Mouse (Mus musculus) testis, adult 2 months (tissue): ENCODE results near the gene Itgbl1. TPM values are rescaled to one million over a fixed set of nuclear protein-coding genes. Genes with fewer than 3 reads are reported as not detected.
A peak's percentile ranks its signal among the peaks of the same experiment; 100 is the strongest.

Source experiments
- H3K27ac ChIP-seq: fragments of 200-500 bp; 2 replicates; pipeline ENCODE4 v1.5.1; 2012; ENCODE audit warnings: low read depth, low read length; ENCODE audit not compliant: control insufficient read depth, insufficient read depth
- H3K27me3 ChIP-seq: fragments of 200-500 bp; 2 replicates; pipeline ENCODE4 v1.6.1; 2012; ENCODE audit warnings: mild to moderate bottlenecking, low read length, moderate library complexity; ENCODE audit not compliant: control insufficient read depth, insufficient read depth
- H3K36me3 ChIP-seq: fragments of 200-500 bp; 2 replicates; pipeline ENCODE4 v1.6.1; 2012; ENCODE audit warnings: mild to moderate bottlenecking, low read length; ENCODE audit not compliant: control insufficient read depth, insufficient read depth
- H3K4me1 ChIP-seq: fragments of 200-500 bp; 2 replicates; pipeline ENCODE4 v1.6.1; 2012; ENCODE audit warnings: low read length; ENCODE audit not compliant: control insufficient read depth, insufficient read depth
- H3K4me3 ChIP-seq: fragments of 200-500 bp; 2 replicates; pipeline ENCODE4 v1.5.1; 2012; ENCODE audit warnings: low read depth, mild to moderate bottlenecking, low read length, moderate library complexity, mixed read lengths; ENCODE audit not compliant: control insufficient read depth
- CTCF ChIP-seq: fragments of 200-500 bp; IDR thresholded peaks from 2 replicates; pipeline ENCODE4 v1.5.1; 2012; ENCODE audit warnings: low read depth, mild to moderate bottlenecking, inconsistent platforms, low read length, moderate library complexity; ENCODE audit not compliant: control insufficient read depth, insufficient read depth, insufficient replicate concordance
- POLR2A ChIP-seq: fragments of 200-500 bp; IDR thresholded peaks from 2 replicates; pipeline ENCODE4 v1.6.1; 2012; ENCODE audit warnings: low read depth, mild to moderate bottlenecking, inconsistent platforms, low read length, moderate library complexity; ENCODE audit not compliant: control insufficient read depth
- polyA plus RNA-seq: library from polyadenylated mRNA; depleted of rRNA; stranded (reverse); fragments of >200 nt; gene quantifications from 2 replicates; pipeline ENCODE4 v1.2.3, GENCODE M21; 2012; rRNA removed

Gene Itgbl1
- polyA plus RNA-seq, 1 experiment, result 4.2 TPM

DNA sequence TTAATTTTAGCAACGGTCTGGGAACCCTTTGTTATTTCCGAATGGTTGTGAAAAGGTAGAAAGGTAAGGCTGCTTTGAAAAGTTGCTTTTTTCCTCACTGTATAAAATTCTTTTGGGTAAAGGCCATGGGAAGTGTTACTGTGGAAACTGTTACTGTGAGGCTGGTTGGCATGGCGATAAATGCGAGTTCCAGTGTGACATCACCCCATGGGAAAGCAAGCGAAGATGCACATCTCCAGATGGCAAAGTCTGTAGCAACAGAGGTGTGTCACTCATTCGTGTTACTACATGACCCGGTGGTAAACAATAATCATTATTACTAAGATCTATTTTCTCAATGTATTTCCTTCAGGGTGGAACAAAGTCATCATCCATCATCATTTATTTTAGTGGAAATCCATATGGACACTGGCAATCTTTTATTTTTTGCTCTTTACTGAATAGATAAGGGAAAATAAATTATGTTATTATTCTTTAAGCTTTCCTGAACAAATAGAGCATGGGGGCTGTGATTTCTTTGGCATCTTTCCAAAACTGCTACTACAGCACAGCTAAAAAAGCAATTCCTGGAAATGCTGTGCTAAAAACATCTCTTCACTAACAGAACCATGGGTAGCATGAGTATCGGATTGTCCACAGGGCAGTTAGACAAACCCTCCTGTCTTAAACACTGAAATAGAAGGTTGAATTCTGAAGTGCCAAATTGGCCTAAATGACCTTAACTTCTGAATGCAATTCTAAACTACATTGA is 184.1 kb downstream of the Itgbl1 start:
- Histone ChIP-seq H3K4me3 (peak overlapping the region; percentile 49; the same call in 1 of the 2 replicates), H3K4me1 (no peaks in the 10 kb centered on the region), H3K27me3 (no peaks in the 10 kb centered on the region), H3K27ac (no peak overlapping the region), H3K36me3 (no peaks in the 10 kb centered on the region)
- no peak for TF ChIP-seq CTCF
- TF ChIP-seq POLR2A, result no peak

DNA sequence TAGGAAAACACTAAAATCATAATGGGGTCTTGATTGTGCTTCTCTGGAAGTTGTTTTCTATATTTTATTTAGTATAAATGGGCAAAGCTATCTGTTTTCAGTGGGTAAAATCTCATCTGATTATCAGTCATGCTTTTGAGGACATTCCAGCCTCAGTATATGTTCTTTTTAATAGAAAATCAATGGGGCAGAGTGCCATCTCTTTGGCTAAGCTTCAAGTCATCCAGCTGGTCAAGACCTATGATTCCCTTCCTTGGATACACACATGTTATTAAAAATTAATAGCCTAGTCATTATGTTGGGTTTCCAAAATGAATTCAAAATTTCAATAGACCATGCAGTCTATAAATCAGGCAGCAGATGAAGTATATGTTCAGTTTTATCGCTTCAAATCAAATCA is 204.8 kb downstream of the Itgbl1 start:
- no peaks in the 10 kb centered on the region for H3K36me3 ChIP-seq
- H3K27me3 ChIP-seq, result no peaks in the 10 kb centered on the region
- TF ChIP-seq POLR2A (no peak), CTCF (no peak)
- H3K4me1 ChIP-seq, result no peaks in the 10 kb centered on the region
- H3K4me3 ChIP-seq, result no peak overlapping the region
- no peak overlapping the region for H3K27ac ChIP-seq

DNA sequence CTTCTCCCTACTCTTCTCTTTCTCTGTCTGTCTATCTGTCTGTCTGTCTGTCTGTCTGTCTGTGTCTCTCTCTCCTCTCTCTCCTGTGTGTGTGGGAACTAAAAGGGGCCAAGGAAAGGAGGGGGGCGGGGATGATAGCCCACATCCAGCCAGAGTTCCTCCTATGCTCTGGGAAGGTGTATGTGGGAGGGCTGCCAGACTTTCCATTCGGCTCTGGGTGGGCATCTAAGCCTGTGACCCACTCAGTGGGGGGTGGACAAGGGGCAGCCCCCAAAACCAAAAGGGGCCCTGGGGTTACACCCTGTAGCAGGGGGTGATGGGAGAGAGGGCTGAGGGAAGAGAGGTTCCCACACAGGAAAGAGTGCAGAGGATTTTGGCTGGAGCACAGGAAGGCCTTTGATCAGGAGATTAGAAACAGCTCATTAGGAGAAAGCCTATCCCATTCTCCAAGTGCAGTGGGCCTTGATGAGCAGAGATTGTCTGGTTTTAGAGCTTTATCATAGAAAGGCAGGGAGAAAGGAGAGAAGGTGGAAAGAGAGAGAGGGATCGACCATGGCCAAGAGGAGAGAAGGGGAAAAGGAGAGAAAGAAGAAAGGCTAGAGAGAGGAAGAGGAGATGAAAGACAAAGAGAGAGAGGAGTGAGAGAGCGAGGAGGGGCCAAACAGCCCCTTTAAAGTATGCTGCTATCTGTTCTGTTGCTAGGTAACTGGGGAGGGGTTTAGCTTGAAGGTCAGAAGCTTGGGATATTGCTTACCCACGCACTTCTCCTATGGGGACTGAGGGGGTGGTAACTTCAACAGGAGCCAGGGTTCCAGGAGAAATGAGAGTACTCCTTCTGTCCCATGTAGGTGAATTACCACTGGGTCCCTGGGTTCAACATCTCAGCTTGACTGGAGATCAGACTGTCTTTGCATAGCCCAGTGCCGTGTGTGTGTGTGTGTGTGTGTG is 206.3 kb downstream of the Itgbl1 start:
- no peak overlapping the region for H3K27ac ChIP-seq
- H3K4me3 ChIP-seq, result no peak overlapping the region
- H3K27me3 ChIP-seq, result no peaks in the 10 kb centered on the region
- no peaks in the 10 kb centered on the region for H3K36me3 ChIP-seq
- no peak for TF ChIP-seq POLR2A
- TF ChIP-seq CTCF, result no peak
- H3K4me1 ChIP-seq, result no peaks in the 10 kb centered on the region

DNA sequence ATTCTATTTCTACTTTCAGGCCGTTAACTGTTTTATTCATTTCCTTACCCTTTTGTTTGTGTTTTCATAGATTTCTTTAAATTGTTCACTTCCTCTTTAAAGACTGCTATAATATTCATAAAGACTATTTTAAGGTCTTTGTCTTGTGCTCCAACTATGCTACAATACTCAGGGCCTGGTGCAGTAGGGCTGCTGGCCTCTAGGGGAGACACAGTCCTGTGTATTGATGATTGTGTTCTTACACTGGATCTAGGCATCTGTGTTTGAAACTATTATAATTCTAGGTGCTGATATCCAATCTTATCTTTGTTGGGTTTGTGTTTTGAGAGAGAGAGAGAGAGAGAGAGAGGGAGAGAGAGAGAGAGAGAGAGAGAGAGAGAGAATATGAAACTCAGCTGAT is 268.1 kb downstream of the Itgbl1 start:
- TF ChIP-seq POLR2A (no peak), CTCF (no peak)
- Histone ChIP-seq H3K27me3 (no peaks in the 10 kb centered on the region), H3K4me3 (no peak overlapping the region)

DNA sequence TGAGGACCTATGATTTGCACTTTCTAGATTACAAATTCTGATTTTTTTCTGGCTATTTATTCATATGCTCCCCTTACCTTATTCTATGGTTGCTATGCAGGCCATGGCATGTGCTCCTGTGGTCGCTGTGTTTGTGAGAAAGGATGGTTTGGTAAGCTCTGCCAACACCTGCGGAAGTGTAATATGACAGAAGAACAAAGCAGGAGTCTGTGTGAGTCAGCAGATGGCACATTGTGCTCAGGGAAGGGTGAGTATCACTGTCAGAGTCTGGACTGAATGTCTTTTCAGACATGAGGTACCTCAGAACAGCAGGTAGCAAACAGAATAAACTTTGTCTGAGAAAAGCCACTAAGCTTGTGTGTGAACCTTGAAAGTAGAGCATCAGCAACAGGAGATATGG is 306.8 kb downstream of the Itgbl1 start:
- Histone ChIP-seq H3K4me1 (no peaks in the 10 kb centered on the region), H3K4me3 (no peak overlapping the region), H3K36me3 (no peaks in the 10 kb centered on the region), H3K27ac (no peak overlapping the region), H3K27me3 (no peaks in the 10 kb centered on the region)
- no peak for TF ChIP-seq POLR2A
- no peak for TF ChIP-seq CTCF

More for the DNA sequence above, 268.1 kb downstream of the Itgbl1 start:
- Histone ChIP-seq H3K27ac (no peak overlapping the region), H3K36me3 (no peaks in the 10 kb centered on the region), H3K4me1 (no peaks in the 10 kb centered on the region)

DNA sequence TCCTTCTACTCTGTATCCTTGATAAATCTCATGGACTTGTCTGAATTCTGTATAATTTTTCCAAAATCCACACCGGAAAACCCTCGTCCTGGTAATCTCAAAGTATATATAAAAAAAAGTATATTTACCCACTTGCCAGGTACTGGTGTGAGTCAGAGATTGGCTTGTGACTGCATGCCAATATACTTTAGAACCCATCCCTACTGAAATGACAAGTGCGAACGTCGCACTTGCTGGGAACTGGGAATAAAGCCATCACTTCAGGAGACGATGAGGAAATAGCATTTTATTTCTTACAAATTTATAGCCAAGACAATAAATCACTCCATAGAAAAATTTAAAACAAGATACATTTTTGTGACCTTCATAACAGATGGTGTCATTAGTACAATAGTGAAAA is 308.2 kb downstream of the Itgbl1 start:
- TF ChIP-seq POLR2A (no peak), CTCF (no peak)

DNA sequence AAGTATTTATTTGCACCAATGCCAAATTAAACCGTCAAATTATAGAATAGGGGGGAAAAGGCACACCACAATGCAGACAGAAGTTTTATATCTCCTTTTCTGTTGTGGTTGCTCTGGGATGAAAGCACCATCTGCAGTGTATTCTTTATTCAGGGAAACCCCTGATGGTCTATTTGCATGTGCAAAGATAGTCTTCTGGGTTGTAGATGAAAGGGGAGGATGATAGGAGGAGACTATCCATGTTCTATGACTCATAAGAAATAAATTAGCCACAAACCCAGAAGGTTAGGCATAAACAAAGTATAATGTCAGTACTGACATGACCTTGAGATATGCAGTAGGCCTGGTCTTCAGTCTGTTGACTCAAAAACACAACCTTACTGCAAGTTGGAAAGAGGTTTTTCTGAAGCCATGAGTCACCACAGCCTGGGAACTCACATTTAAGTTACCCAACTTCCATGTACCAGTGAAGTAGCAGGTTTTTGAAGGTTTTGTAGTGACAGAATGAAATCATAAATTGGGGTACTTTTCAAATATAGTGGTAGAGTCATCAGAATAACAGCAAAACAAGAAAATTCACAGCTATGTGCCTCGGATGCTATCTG is 330.9 kb downstream of the Itgbl1 start:
- no peak overlapping the region for H3K27ac ChIP-seq
- H3K4me3 ChIP-seq, result no peak overlapping the region
- no peaks in the 10 kb centered on the region for H3K27me3 ChIP-seq
- TF ChIP-seq POLR2A (no peak), CTCF (no peak)
- H3K36me3 ChIP-seq, result no peaks in the 10 kb centered on the region
- H3K4me1 ChIP-seq, result no peaks in the 10 kb centered on the region

More for the DNA sequence above, 308.2 kb downstream of the Itgbl1 start:
- Histone ChIP-seq H3K4me3 (no peak overlapping the region), H3K4me1 (no peaks in the 10 kb centered on the region), H3K27ac (no peak overlapping the region), H3K27me3 (no peaks in the 10 kb centered on the region), H3K36me3 (no peaks in the 10 kb centered on the region)

Other genes starting within 250 kb of the Itgbl1 start
- 0.96 and 1.3 TPM in 2 replicates for gene Nalcn, start 32.8 kb upstream of the Itgbl1 start, polyA plus RNA-seq